Mouse (Mus musculus): Measurements from ENCODE around the gene Rcbtb2. TPM values are rescaled to one million over a fixed set of nuclear protein-coding genes. Genes with fewer than 3 reads are reported as not detected.

The Rcbtb2 gene
- total RNA-seq, 2 experiments from 2014 or later: 29.0 to 34.8 TPM

- Histone ChIP-seq H3K4me3 (no peak overlapping the region), H3K27ac (no peak overlapping the region)
- no peak for TF ChIP-seq CTCF (conservative IDR thresholded peaks at IDR 0.05)
- DNase-seq (ENCODE audit: low spot score in 2 of 2): no peak
These were observed 81.2 kb downstream of the Rcbtb2 start for GRCm38 (mm10) chr14:73204016-73204415.

GRCm38 (mm10) chr14:73209262-73209661 lies 86.4 kb downstream of the Rcbtb2 start:
- Histone ChIP-seq H3K4me3 (no peak overlapping the region), H3K27ac (no peak overlapping the region)
- DNase-seq (ENCODE audit: low spot score in 2 of 2): no peak
- no peak for TF ChIP-seq CTCF (conservative IDR thresholded peaks at IDR 0.05)

GRCm38 (mm10) chr14:73210196-73210595 lies 87.4 kb downstream of the Rcbtb2 start:
- Histone ChIP-seq H3K27ac (no peak overlapping the region), H3K4me3 (no peak overlapping the region)
- no peak for TF ChIP-seq CTCF (conservative IDR thresholded peaks at IDR 0.05)
- no peak for DNase-seq (ENCODE audit: low spot score in 2 of 2)

GRCm38 (mm10) chr14:73211477-73211876 lies 88.6 kb downstream of the Rcbtb2 start:
- no peak overlapping the region for H3K27ac ChIP-seq
- no peak for DNase-seq (ENCODE audit: low spot score in 2 of 2)
- no peak overlapping the region for H3K4me3 ChIP-seq
- no peak for TF ChIP-seq CTCF (conservative IDR thresholded peaks at IDR 0.05)

GRCm38 (mm10) chr14:73217062-73217461 lies 94.2 kb downstream of the Rcbtb2 start:
- H3K27ac ChIP-seq: peak overlapping the region; percentile 68
- H3K4me3 ChIP-seq: no peak overlapping the region
- no peak for DNase-seq (ENCODE audit: low spot score in 2 of 2)
- TF ChIP-seq CTCF (conservative IDR thresholded peaks at IDR 0.05): no peak

GRCm38 (mm10) chr14:73222316-73222970 lies 99.6 kb downstream of the Rcbtb2 start:
- Histone ChIP-seq H3K27ac (peak overlapping the region; percentile 46; the same call in 1 of the 2 replicates), H3K4me3 (no peak overlapping the region)
- TF ChIP-seq CTCF (conservative IDR thresholded peaks at IDR 0.05): no peak
- no peak for DNase-seq (ENCODE audit: low spot score in 2 of 2)

- no peak overlapping the region for H3K4me3 ChIP-seq
- no peak for TF ChIP-seq CTCF (conservative IDR thresholded peaks at IDR 0.05)
- peak overlapping the region; percentile 72 for H3K27ac ChIP-seq
- DNase-seq (ENCODE audit: low spot score in 2 of 2): no peak
These were observed 103.5 kb downstream of the Rcbtb2 start for GRCm38 (mm10) chr14:73226346-73226745.

- no peak for DNase-seq (ENCODE audit: low spot score in 2 of 2)
- Histone ChIP-seq H3K4me3 (no peak overlapping the region), H3K27ac (peak overlapping the region; percentile 72)
- TF ChIP-seq CTCF (conservative IDR thresholded peaks at IDR 0.05): no peak
These were observed 104.0 kb downstream of the Rcbtb2 start for GRCm38 (mm10) chr14:73226849-73227248.

- no peak for TF ChIP-seq CTCF (conservative IDR thresholded peaks at IDR 0.05)
- no peak for DNase-seq (ENCODE audit: low spot score in 2 of 2)
- Histone ChIP-seq H3K4me3 (no peak overlapping the region), H3K27ac (peak overlapping the region; percentile 46)
These were observed 108.6 kb downstream of the Rcbtb2 start for GRCm38 (mm10) chr14:73231286-73231982.

- no peak for TF ChIP-seq CTCF (conservative IDR thresholded peaks at IDR 0.05)
- Histone ChIP-seq H3K4me3 (no peak overlapping the region), H3K27ac (peak overlapping the region; percentile 58)
- no peak for DNase-seq (ENCODE audit: low spot score in 2 of 2)
These were observed 111.7 kb downstream of the Rcbtb2 start for GRCm38 (mm10) chr14:73234468-73235031.

GRCm38 (mm10) chr14:73237848-73238321 lies 115.0 kb downstream of the Rcbtb2 start, which contains the start of gene Lpar6:
Gene Lpar6, plus strand, starts transcription at chr14:73237895.
- no peak for DNase-seq (ENCODE audit: low spot score in 2 of 2)
- TF ChIP-seq CTCF (conservative IDR thresholded peaks at IDR 0.05): peak; percentile 18; the same call in 1 of the 2 replicates

GRCm38 (mm10) chr14:73238498-73239250 lies 115.8 kb downstream of the Rcbtb2 start:
- Histone ChIP-seq H3K27ac (peak overlapping the region; percentile 88), H3K4me3 (peak overlapping the region; percentile 64)
- no peak for TF ChIP-seq CTCF (conservative IDR thresholded peaks at IDR 0.05)
- no peak for DNase-seq (ENCODE audit: low spot score in 2 of 2)

More at GRCm38 (mm10) chr14:73237848-73238321, 115.0 kb downstream of the Rcbtb2 start, which contains the start of gene Lpar6:
- Histone ChIP-seq H3K27ac (peak within 1 kb of the TSS; percentile 88), H3K4me3 (peak within 1 kb of the TSS; percentile 64)
